Mouse (Mus musculus): ENCODE measurements around the gene Plscr3. TPM values are rescaled to one million over a fixed set of nuclear protein-coding genes. Genes with fewer than 3 reads are reported as not detected.
A peak's percentile ranks its signal among the peaks of the same experiment; 100 is the strongest.

Plscr3 gene
- polyA plus RNA-seq, 1 experiment from 2014 or later, result 74.5 TPM

- 44% methylated on average over 4 of the region's 4 CpGs for WGBS
- H3K27ac ChIP-seq, result peak overlapping the region; percentile 78; the same call in 1 of the 2 replicates
- H3K4me1 ChIP-seq, result peaks cover 37% of the 10 kb centered on the region; the same call in 1 of the 2 replicates
These were observed 45.3 kb downstream of the Plscr3 start for GRCm38 (mm10) chr11:69891482-69891881.

GRCm38 (mm10) chr11:69894671-69895070, 48.5 kb downstream of the Plscr3 start:
- no peak overlapping the region for H3K4me3 ChIP-seq
- no peaks in the 10 kb centered on the region for H3K36me3 ChIP-seq
- no peak overlapping the region for H3K27ac ChIP-seq
- no peaks in the 10 kb centered on the region for H3K27me3 ChIP-seq (ENCODE audit: insufficient read depth, poor library complexity, severe bottlenecking)
- H3K9me3 ChIP-seq, result no peaks in the 10 kb centered on the region
- H3K4me1 ChIP-seq, result peaks cover 43% of the 10 kb centered on the region
- 74% methylated on average over 5 of the region's 5 CpGs for WGBS
- DNase-seq (ENCODE audit: low spot score), result no peak

More at GRCm38 (mm10) chr11:69891482-69891881, 45.3 kb downstream of the Plscr3 start:
- DNase-seq (ENCODE audit: low spot score), result no peak
- no peak overlapping the region for H3K4me3 ChIP-seq
- no peaks in the 10 kb centered on the region for H3K27me3 ChIP-seq (ENCODE audit: insufficient read depth, poor library complexity, severe bottlenecking)
- H3K36me3 ChIP-seq, result 0 out of 2 replicates have a peak, but pooled peaks cover 2% of the 10 kb centered on the region
- no peaks in the 10 kb centered on the region for H3K9me3 ChIP-seq

GRCm38 (mm10) chr11:69895291-69895690, 49.1 kb downstream of the Plscr3 start, which contains the start of gene Acap1:
TSS of gene Acap1 (minus strand) at chr11:69895539.
- H3K4me3 ChIP-seq, result no peak within 1 kb of the TSS
- H3K9me3 ChIP-seq, result no peaks in the 10 kb centered on the region
- WGBS, result 67% methylated on average over 4 of the region's 4 CpGs
- H3K4me1 ChIP-seq, result peaks cover 42% of the 10 kb centered on the region
- DNase-seq (ENCODE audit: low spot score), result no peak
- H3K36me3 ChIP-seq, result no peaks in the 10 kb centered on the region
- peak within 1 kb of the TSS; percentile 36; the same call in 1 of the 2 replicates for H3K27ac ChIP-seq
- no peaks in the 10 kb centered on the region for H3K27me3 ChIP-seq (ENCODE audit: insufficient read depth, poor library complexity, severe bottlenecking)

- WGBS, result 23% methylated on average over 4 of the region's 4 CpGs
- H3K27ac ChIP-seq, result peak overlapping the region; percentile 99
These were observed 53.7 kb downstream of the Plscr3 start for GRCm38 (mm10) chr11:69899870-69900269.

GRCm38 (mm10) chr11:69900471-69901405, 54.6 kb downstream of the Plscr3 start, which contains the start of the genes 2810408A11Rik and Neurl4:
TSS of gene 2810408A11Rik (minus strand) at chr11:69900987.
TSS of gene Neurl4 (plus strand) at chr11:69901072.
- Histone ChIP-seq H3K9me3 (no peaks in the 10 kb centered on the region), H3K36me3 (peaks cover 26% of the 10 kb centered on the region)
- under 1% methylated on average over 38 of the region's 38 CpGs for WGBS

More at GRCm38 (mm10) chr11:69899870-69900269, 53.7 kb downstream of the Plscr3 start:
- Histone ChIP-seq H3K36me3 (peaks cover 17% of the 10 kb centered on the region), H3K4me3 (peak overlapping the region; percentile 96), H3K4me1 (peaks cover 51% of the 10 kb centered on the region), H3K27me3 (ENCODE audit: insufficient read depth, poor library complexity, severe bottlenecking) (no peaks in the 10 kb centered on the region), H3K9me3 (no peaks in the 10 kb centered on the region)
- no peak for DNase-seq (ENCODE audit: low spot score)

GRCm38 (mm10) chr11:69901406-69901846, 55.2 kb downstream of the Plscr3 start:
- Histone ChIP-seq H3K27me3 (ENCODE audit: insufficient read depth, poor library complexity, severe bottlenecking) (no peaks in the 10 kb centered on the region), H3K27ac (peak overlapping the region; percentile 99), H3K4me3 (peak overlapping the region; percentile 96), H3K4me1 (peaks cover 48% of the 10 kb centered on the region), H3K36me3 (peaks cover 33% of the 10 kb centered on the region), H3K9me3 (no peaks in the 10 kb centered on the region)
- DNase-seq (ENCODE audit: low spot score), result peak; percentile 99
- WGBS, result under 1% methylated on average over 42 of the region's 42 CpGs

More at GRCm38 (mm10) chr11:69900471-69901405, 54.6 kb downstream of the Plscr3 start, which contains the start of the genes 2810408A11Rik and Neurl4:
- Histone ChIP-seq H3K27ac (peak within 1 kb of the TSS; percentile 99), H3K4me1 (peaks cover 48% of the 10 kb centered on the region), H3K27me3 (ENCODE audit: insufficient read depth, poor library complexity, severe bottlenecking) (no peaks in the 10 kb centered on the region), H3K4me3 (peak within 1 kb of the TSS; percentile 96)
- DNase-seq (ENCODE audit: low spot score), result peak; percentile 97

Small RNA genes lying within 50 kb of the gene (microRNA-seq; reads per million reads assigned to microRNA genes)
- not detected for gene Mir6924

Other genes starting within 250 kb of the Plscr3 start
- gene Atp1b2, start 240.4 kb upstream of the Plscr3 start, polyA plus RNA-seq (2016; fragmentation: Nextera tagmentation; extraction: Ambion mirVana), result 15.6 and 24.1 TPM in 2 replicates
- gene Shbg, start 228.5 kb upstream of the Plscr3 start, polyA plus RNA-seq (2016; fragmentation: Nextera tagmentation; extraction: Ambion mirVana), result 0.25 and 7.5 TPM in 2 replicates
- gene Sat2, start 224.4 kb upstream of the Plscr3 start, polyA plus RNA-seq (2016; fragmentation: Nextera tagmentation; extraction: Ambion mirVana), result 18.8 and 21.8 TPM in 2 replicates
- gene Fxr2, start 213.4 kb upstream of the Plscr3 start, polyA plus RNA-seq (2016; fragmentation: Nextera tagmentation; extraction: Ambion mirVana), result 31.5 and 44.7 TPM in 2 replicates
- 0.15 TPM in 1 of 2 replicates, not detected in the other for gene Sox15, start 191.1 kb upstream of the Plscr3 start, polyA plus RNA-seq (2016; fragmentation: Nextera tagmentation; extraction: Ambion mirVana)
- 62.1 and 63.7 TPM in 2 replicates for gene Mpdu1, start 183.7 kb upstream of the Plscr3 start, polyA plus RNA-seq (2016; fragmentation: Nextera tagmentation; extraction: Ambion mirVana)
- 2.0 and 4.4 TPM in 2 replicates for gene Cd68, start 180.2 kb upstream of the Plscr3 start, polyA plus RNA-seq (2016; fragmentation: Nextera tagmentation; extraction: Ambion mirVana)
- 481 and 586 TPM in 2 replicates for gene Eif4a1, start 174.0 kb upstream of the Plscr3 start, polyA plus RNA-seq (2016; fragmentation: Nextera tagmentation; extraction: Ambion mirVana)
- 95.3 and 108 TPM in 2 replicates for gene Senp3, start 164.3 kb upstream of the Plscr3 start, polyA plus RNA-seq (2016; fragmentation: Nextera tagmentation; extraction: Ambion mirVana)
- 0.25 TPM in 1 of 2 replicates, not detected in the other for gene Tnfsf13, start 160.6 kb upstream of the Plscr3 start, polyA plus RNA-seq (2016; fragmentation: Nextera tagmentation; extraction: Ambion mirVana)
- 3.0 and 4.7 TPM in 2 replicates for gene Tnfsf12, start 150.5 kb upstream of the Plscr3 start, polyA plus RNA-seq (2016; fragmentation: Nextera tagmentation; extraction: Ambion mirVana)
- 1.8 and 2.2 TPM in 2 replicates for gene Tnfsfm13, start 150.3 kb upstream of the Plscr3 start, polyA plus RNA-seq (2016; fragmentation: Nextera tagmentation; extraction: Ambion mirVana)
- 24.9 and 29.6 TPM in 2 replicates for gene Polr2a, start 87.7 kb upstream of the Plscr3 start, polyA plus RNA-seq (2016; fragmentation: Nextera tagmentation; extraction: Ambion mirVana)
- 0.16 TPM in 1 of 2 replicates, not detected in the other for gene Slc35g3, start 84.4 kb upstream of the Plscr3 start, polyA plus RNA-seq (2016; fragmentation: Nextera tagmentation; extraction: Ambion mirVana)
- gene Zbtb4, start 80.5 kb upstream of the Plscr3 start, polyA plus RNA-seq (2016; fragmentation: Nextera tagmentation; extraction: Ambion mirVana), result 1.7 and 2.4 TPM in 2 replicates
- 3.9 and 4.9 TPM in 2 replicates for gene Chrnb1, start 50.4 kb upstream of the Plscr3 start, polyA plus RNA-seq (2016; fragmentation: Nextera tagmentation; extraction: Ambion mirVana)
- 0.97 and 1.1 TPM in 2 replicates for gene Fgf11, start 44.5 kb upstream of the Plscr3 start, polyA plus RNA-seq (2016; fragmentation: Nextera tagmentation; extraction: Ambion mirVana)
- 1.5 and 1.8 TPM in 2 replicates for gene Tmem102, start 40.8 kb upstream of the Plscr3 start, polyA plus RNA-seq (2016; fragmentation: Nextera tagmentation; extraction: Ambion mirVana)
- gene Gm39566, start 31.1 kb upstream of the Plscr3 start, polyA plus RNA-seq (2016; fragmentation: Nextera tagmentation; extraction: Ambion mirVana), result not detected in 2 replicates
- 0.08 TPM in 1 of 2 replicates, not detected in the other for gene Spem2, start 27.9 kb upstream of the Plscr3 start, polyA plus RNA-seq (2016; fragmentation: Nextera tagmentation; extraction: Ambion mirVana)
- gene Spem1, start 24.2 kb upstream of the Plscr3 start, polyA plus RNA-seq (2016; fragmentation: Nextera tagmentation; extraction: Ambion mirVana), result not detected in 2 replicates
- gene Nlgn2, start 8.6 kb upstream of the Plscr3 start, polyA plus RNA-seq (2016; fragmentation: Nextera tagmentation; extraction: Ambion mirVana), result 1.3 and 3.7 TPM in 2 replicates
- 294 and 327 TPM in 2 replicates for gene Tmem256, start 7.9 kb upstream of the Plscr3 start, polyA plus RNA-seq (2016; fragmentation: Nextera tagmentation; extraction: Ambion mirVana)
- 0.28 and 1.2 TPM in 2 replicates for gene Tnk1, start 12.4 kb downstream of the Plscr3 start, polyA plus RNA-seq (2016; fragmentation: Nextera tagmentation; extraction: Ambion mirVana)
- gene Tmem95, start 31.6 kb downstream of the Plscr3 start, polyA plus RNA-seq (2016; fragmentation: Nextera tagmentation; extraction: Ambion mirVana), result not detected in 2 replicates
- 5.0 and 6.2 TPM in 2 replicates for gene Kctd11, start 35.0 kb downstream of the Plscr3 start, polyA plus RNA-seq (2016; fragmentation: Nextera tagmentation; extraction: Ambion mirVana)
- 10.6 and 16.2 TPM in 2 replicates for gene Acap1, start 49.2 kb downstream of the Plscr3 start, polyA plus RNA-seq (2016; fragmentation: Nextera tagmentation; extraction: Ambion mirVana)
- 5.5 and 8.7 TPM in 2 replicates for gene 2810408A11Rik, start 54.6 kb downstream of the Plscr3 start, polyA plus RNA-seq (2016; fragmentation: Nextera tagmentation; extraction: Ambion mirVana)
- 8.3 and 12.7 TPM in 2 replicates for gene Neurl4, start 54.7 kb downstream of the Plscr3 start, polyA plus RNA-seq (2016; fragmentation: Nextera tagmentation; extraction: Ambion mirVana)
- gene Gps2, start 67.5 kb downstream of the Plscr3 start, polyA plus RNA-seq (2016; fragmentation: Nextera tagmentation; extraction: Ambion mirVana), result 55.2 and 69.4 TPM in 2 replicates
- gene Eif5a, start 75.6 kb downstream of the Plscr3 start, polyA plus RNA-seq (2016; fragmentation: Nextera tagmentation; extraction: Ambion mirVana), result 2,011 and 2,470 TPM in 2 replicates
- 1.8 and 2.1 TPM in 2 replicates for gene Ybx2, start 89.4 kb downstream of the Plscr3 start, polyA plus RNA-seq (2016; fragmentation: Nextera tagmentation; extraction: Ambion mirVana)
- 17.8 and 24.1 TPM in 2 replicates for gene Slc2a4, start 101.8 kb downstream of the Plscr3 start, polyA plus RNA-seq (2016; fragmentation: Nextera tagmentation; extraction: Ambion mirVana)
- 4.7 and 22.3 TPM in 2 replicates for gene Cldn7, start 118.4 kb downstream of the Plscr3 start, polyA plus RNA-seq (2016; fragmentation: Nextera tagmentation; extraction: Ambion mirVana)
- 20.5 and 23.8 TPM in 2 replicates for gene Ctdnep1, start 134.8 kb downstream of the Plscr3 start, polyA plus RNA-seq (2016; fragmentation: Nextera tagmentation; extraction: Ambion mirVana)
- gene Elp5, start 136.1 kb downstream of the Plscr3 start, polyA plus RNA-seq (2016; fragmentation: Nextera tagmentation; extraction: Ambion mirVana), result 135 and 147 TPM in 2 replicates
- 365 and 379 TPM in 2 replicates for gene Gabarap, start 144.8 kb downstream of the Plscr3 start, polyA plus RNA-seq (2016; fragmentation: Nextera tagmentation; extraction: Ambion mirVana)
- 51.8 and 73.3 TPM in 2 replicates for gene Phf23, start 149.4 kb downstream of the Plscr3 start, polyA plus RNA-seq (2016; fragmentation: Nextera tagmentation; extraction: Ambion mirVana)
- gene Dvl2, start 154.2 kb downstream of the Plscr3 start, polyA plus RNA-seq (2016; fragmentation: Nextera tagmentation; extraction: Ambion mirVana), result 29.5 and 40.3 TPM in 2 replicates
- 79.1 and 102 TPM in 2 replicates for gene Acadvl, start 169.0 kb downstream of the Plscr3 start, polyA plus RNA-seq (2016; fragmentation: Nextera tagmentation; extraction: Ambion mirVana)
- gene Dlg4, start 170.6 kb downstream of the Plscr3 start, polyA plus RNA-seq (2016; fragmentation: Nextera tagmentation; extraction: Ambion mirVana), result 5.7 and 9.3 TPM in 2 replicates
- 0.23 and 0.93 TPM in 2 replicates for gene Asgr1, start 207.7 kb downstream of the Plscr3 start, polyA plus RNA-seq (2016; fragmentation: Nextera tagmentation; extraction: Ambion mirVana)
- gene Asgr2, start 246.3 kb downstream of the Plscr3 start, polyA plus RNA-seq (2016; fragmentation: Nextera tagmentation; extraction: Ambion mirVana), result 0.17 and 1.1 TPM in 2 replicates